Mouse (Mus musculus) myocyte (in vitro differentiated cells): Measurements from ENCODE around the gene Ptgr2.

Source experiments
- E2F4 ChIP-seq: IDR thresholded peaks from one replicate; pipeline ENCODE4 v1.6.1; 2011; ENCODE audit warnings: mild to moderate bottlenecking, control low read depth, moderate library complexity; ENCODE audit not compliant: insufficient read depth
- MAX ChIP-seq: IDR thresholded peaks from one replicate; pipeline ENCODE4 v1.6.1; 2011; ENCODE audit warnings: low read depth, mild to moderate bottlenecking, control low read depth
- POLR2A ChIP-seq: IDR thresholded peaks from one replicate; pipeline ENCODE4 v1.6.1; 2011; ENCODE audit warnings: low read depth, mild to moderate bottlenecking, control low read depth, moderate library complexity; ENCODE audit not compliant: insufficient read length
- POLR2AphosphoS2 ChIP-seq: IDR thresholded peaks from one replicate; pipeline ENCODE4 v1.6.1; 2011; ENCODE audit warnings: low read depth, control low read depth; ENCODE audit not compliant: insufficient read length
- TCF12 ChIP-seq: IDR thresholded peaks from one replicate; pipeline ENCODE4 v1.6.1; 2011; ENCODE audit warnings: mild to moderate bottlenecking, control low read depth; ENCODE audit not compliant: poor library complexity, insufficient read depth, severe bottlenecking
- USF1 ChIP-seq: IDR thresholded peaks from one replicate; pipeline ENCODE4 v1.6.1; 2011; ENCODE audit warnings: low read depth, mild to moderate bottlenecking, control low read depth, moderate library complexity

DNA sequence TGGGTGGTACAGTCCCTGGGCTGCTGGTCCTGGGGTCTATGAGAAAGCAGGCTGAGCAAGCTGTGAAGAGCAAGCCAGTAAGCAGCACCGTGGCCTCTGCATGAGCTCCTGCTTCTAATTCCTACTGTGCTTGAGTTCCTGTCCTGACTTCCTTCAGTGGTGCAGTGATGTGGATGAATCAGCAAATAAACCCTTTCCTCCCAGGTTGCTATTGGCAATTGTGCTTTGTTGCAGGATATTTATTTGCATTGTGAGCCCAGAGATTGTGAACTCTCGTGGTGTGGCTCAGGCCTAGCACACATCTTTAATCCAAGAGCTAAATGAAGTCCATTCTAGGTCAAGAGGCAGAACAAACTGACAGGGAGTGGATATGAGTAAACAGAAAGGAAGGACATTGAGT is 8.7 kb upstream of the Ptgr2 start:
- TF ChIP-seq POLR2AphosphoS2, result no peak
- no peak for TF ChIP-seq POLR2A
- no peak for TF ChIP-seq MAX
- no peak for TF ChIP-seq E2F4
- TF ChIP-seq USF1, result no peak
- TF ChIP-seq TCF12, result no peak
